Mouse (Mus musculus) liver, postnatal 0 days (tissue): ENCODE data around the gene Iqcf1. TPM values are rescaled to one million over a fixed set of nuclear protein-coding genes. Genes with fewer than 3 reads are reported as not detected.
A peak's percentile ranks its signal among the peaks of the same experiment; 100 is the strongest.

Source experiments
- ATAC-seq: fragments of 200-750 bp; cut with Nextera tagmentation; 2 replicates; pipeline ENCODE4 v1.8.0; 2017; ENCODE audit warnings: mild to moderate bottlenecking, moderate library complexity
- DNase-seq: peaks from one replicate; pipeline ENCODE4 v3.0.0-alpha.2; 2016
- H3K27ac ChIP-seq: fragments of 300-500 bp; sonication (generic); 2 replicates; pipeline ENCODE4 v1.5.1; 2014; ENCODE audit warnings: antibody characterized with exemption, moderate library complexity, mild to moderate bottlenecking, low read depth
- H3K27me3 ChIP-seq: fragments of 300-500 bp; sonication (generic); 2 replicates; pipeline ENCODE4 v1.6.1; 2014; ENCODE audit warnings: low read length, control low read depth, mixed read lengths; ENCODE audit not compliant: insufficient read depth
- H3K36me3 ChIP-seq: fragments of 300-500 bp; sonication (generic); replicated peaks from 2 replicates; pipeline ENCODE4 v1.6.1; 2014; ENCODE audit warnings: mild to moderate bottlenecking, control low read depth, low read length, moderate library complexity, mixed read lengths; ENCODE audit not compliant: insufficient read depth
- H3K4me1 ChIP-seq: fragments of 300-500 bp; sonication (generic); 2 replicates; pipeline ENCODE4 v1.6.1; 2014; ENCODE audit warnings: antibody characterized with exemption, mild to moderate bottlenecking, control low read depth; ENCODE audit not compliant: insufficient read depth
- H3K4me2 ChIP-seq: fragments of 300-500 bp; sonication (generic); 2 replicates; pipeline ENCODE4 v1.6.1; 2014; ENCODE audit warnings: low read depth, mild to moderate bottlenecking, low read length, moderate library complexity, mixed read lengths
- H3K4me3 ChIP-seq: fragments of 300-500 bp; sonication (generic); 2 replicates; pipeline ENCODE4 v1.5.1; 2014; ENCODE audit warnings: low read depth, low read length
- H3K9ac ChIP-seq: fragments of 300-500 bp; sonication (generic); replicated peaks from 2 replicates; pipeline ENCODE4 v1.6.1; 2014; ENCODE audit warnings: mild to moderate bottlenecking, moderate library complexity
- H3K9me3 ChIP-seq: fragments of 300-500 bp; sonication (generic); 2 replicates; pipeline ENCODE4 v1.6.1; 2016; ENCODE audit warnings: mild to moderate bottlenecking, control low read depth, low read length, mixed read lengths
- CTCF ChIP-seq: sonication (generic); IDR thresholded peaks from 2 replicates; pipeline ENCODE4 v1.5.1; 2016; ENCODE audit warnings: antibody characterized with exemption, low read depth
- EP300 ChIP-seq: IDR thresholded peaks from 2 replicates; pipeline ENCODE4 v1.6.1; 2016; ENCODE audit warnings: antibody characterized with exemption, low read depth, mild to moderate bottlenecking
- WGBS: fragments of 180-500 bp; shearing (Covaris S2); extraction: QIAGEN DNeasy Blood & Tissue Kit; methylation state at CpG from one replicate; pipeline ENCODE4 v1.1.7; 2014; ENCODE audit not compliant: insufficient replicate concordance; 5-methylcytosine and 5-hydroxymethylcytosine counted together
- polyA plus RNA-seq: library from polyadenylated mRNA; unstranded; fragments of >200 nt; fragmentation: Nextera tagmentation; extraction: Ambion mirVana; gene quantifications from 2 replicates; pipeline ENCODE4 v1.2.1, GENCODE M21; 2015

Gene Iqcf1
- polyA plus RNA-seq, 1 experiment from 2014 or later: not detected

DNA sequence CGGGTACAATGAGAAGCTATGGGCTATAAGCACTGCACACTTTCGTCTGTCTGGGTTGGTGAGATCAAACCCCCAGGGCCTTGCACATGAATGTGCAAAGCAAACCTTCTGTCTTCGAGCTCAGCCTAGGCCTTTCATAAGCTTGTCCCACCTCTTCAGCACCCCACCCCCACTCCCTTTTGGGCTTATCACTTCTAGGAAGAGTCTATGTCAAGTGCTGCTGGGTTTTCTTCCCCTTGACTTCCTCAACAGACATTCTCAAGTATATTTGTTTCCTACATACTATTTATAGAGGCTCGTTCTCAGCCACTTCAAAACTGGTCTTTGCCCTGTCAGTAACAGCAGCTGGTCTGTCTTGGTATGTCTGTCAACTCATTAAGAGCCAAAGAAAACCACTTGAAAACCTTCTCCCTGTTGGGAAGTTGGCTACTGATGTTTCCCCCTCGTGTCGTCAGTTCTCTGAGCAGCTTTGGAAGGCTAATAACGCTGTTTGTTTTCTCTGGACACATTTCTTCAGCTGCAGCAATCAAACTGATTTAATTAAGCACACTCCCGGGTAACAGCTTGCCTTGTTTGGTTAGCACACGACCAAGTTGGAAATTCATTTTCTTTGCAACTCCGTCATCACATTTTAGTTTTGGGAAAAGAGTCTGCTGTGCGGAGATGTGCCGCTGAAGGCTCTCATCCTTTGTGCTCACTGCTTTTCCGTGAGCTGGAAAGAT, 13.1 kb downstream of the Iqcf1 start:
- WGBS: 47% methylated on average over 13 of the region's 13 CpGs
- no peak for ATAC-seq
- no peak for DNase-seq

DNA sequence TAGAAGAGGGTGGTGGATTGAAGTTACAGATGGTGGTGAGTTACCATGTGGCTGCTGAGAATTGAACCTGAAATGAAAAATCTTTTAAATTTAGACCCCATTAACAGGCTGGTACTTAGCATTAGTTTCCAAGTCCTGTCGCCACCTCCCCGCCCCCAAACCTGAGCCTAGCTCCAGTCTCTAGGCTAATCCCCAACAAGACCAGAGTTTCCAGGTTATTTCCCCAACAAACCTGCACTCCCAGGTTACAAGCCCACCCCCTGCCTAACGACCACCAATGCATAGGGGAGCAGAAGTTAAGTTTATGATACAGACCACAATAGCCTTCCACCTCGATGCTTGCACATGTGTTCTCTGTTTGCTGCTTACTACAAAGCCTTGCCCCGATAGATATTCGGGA, 13.8 kb downstream of the Iqcf1 start:
- H3K36me3 ChIP-seq: no peaks in the 10 kb centered on the region
- H3K9me3 ChIP-seq: no peaks in the 10 kb centered on the region
- 69% methylated on average over 6 of the region's 6 CpGs for WGBS
- H3K4me3 ChIP-seq: no peak overlapping the region
- DNase-seq (no peak), ATAC-seq (no peak)
- H3K4me2 ChIP-seq: no peak overlapping the region
- TF ChIP-seq CTCF (no peak), EP300 (no peak)
- H3K27me3 ChIP-seq: no peaks in the 10 kb centered on the region
- no peak overlapping the region for H3K9ac ChIP-seq
- H3K4me1 ChIP-seq: no peaks in the 10 kb centered on the region
- no peak overlapping the region for H3K27ac ChIP-seq

More for the DNA sequence above, 13.1 kb downstream of the Iqcf1 start:
- no peaks in the 10 kb centered on the region for H3K4me1 ChIP-seq
- H3K27me3 ChIP-seq: no peaks in the 10 kb centered on the region
- no peak overlapping the region for H3K4me2 ChIP-seq
- H3K9me3 ChIP-seq: no peaks in the 10 kb centered on the region
- TF ChIP-seq CTCF: no peak
- no peak for TF ChIP-seq EP300
- no peaks in the 10 kb centered on the region for H3K36me3 ChIP-seq
- no peak overlapping the region for H3K27ac ChIP-seq
- H3K4me3 ChIP-seq: no peak overlapping the region
- no peak overlapping the region for H3K9ac ChIP-seq

DNA sequence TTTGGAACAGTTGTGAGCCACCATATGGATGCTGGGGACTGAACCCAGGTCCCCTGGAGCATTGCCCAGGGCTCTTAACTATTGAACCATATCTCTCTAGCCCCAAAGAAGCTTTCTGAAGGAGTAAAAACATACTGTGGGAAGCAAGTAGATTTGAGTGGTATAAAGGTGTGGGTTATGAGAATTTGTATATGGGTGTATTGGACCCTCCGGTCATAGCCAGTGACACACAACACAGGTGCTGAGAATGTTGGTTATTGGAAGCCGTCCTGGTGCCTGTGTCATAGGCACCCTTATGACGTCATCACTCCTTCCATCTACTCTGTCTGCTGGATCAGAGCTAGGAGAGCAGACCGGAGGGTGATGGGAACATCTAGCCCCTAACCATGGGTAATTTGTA, 14.5 kb downstream of the Iqcf1 start, which contains the start of gene Iqcf5:
TSS of gene Iqcf5 (plus strand) at position 301 of the 400 bp plus-strand sequence.
- no peak for ATAC-seq
- H3K4me3 ChIP-seq: no peak within 1 kb of the TSS
- H3K4me2 ChIP-seq: no peak within 1 kb of the TSS
- no peak within 1 kb of the TSS for H3K27ac ChIP-seq
- no peaks in the 10 kb centered on the region for H3K36me3 ChIP-seq
- WGBS: 79% methylated on average over 4 of the region's 4 CpGs
- TF ChIP-seq EP300: no peak
- no peak for TF ChIP-seq CTCF
- no peak for DNase-seq
- H3K9ac ChIP-seq: no peak within 1 kb of the TSS
- H3K4me1 ChIP-seq: no peaks in the 10 kb centered on the region
- no peaks in the 10 kb centered on the region for H3K27me3 ChIP-seq
- H3K9me3 ChIP-seq: no peaks in the 10 kb centered on the region

DNA sequence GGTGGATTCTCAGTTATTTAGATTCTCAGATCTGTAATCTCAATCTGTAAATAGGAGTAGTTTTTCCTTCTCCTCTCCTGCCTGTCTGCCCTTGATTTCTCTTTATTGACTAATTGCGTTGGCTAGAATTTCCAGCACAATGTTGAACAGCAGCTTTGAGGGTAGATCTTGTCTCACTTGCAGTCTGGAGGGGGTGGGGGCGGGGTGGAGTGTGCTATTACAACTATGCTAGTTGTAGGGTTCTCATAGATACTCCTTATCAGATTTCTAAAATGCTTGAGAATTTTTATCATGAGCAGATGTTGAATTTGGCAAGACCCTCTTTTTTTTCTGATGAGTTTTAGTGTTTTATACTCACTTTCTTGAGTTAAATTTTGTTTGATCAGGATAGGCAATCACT, 19.7 kb downstream of the Iqcf1 start:
- Histone ChIP-seq H3K9ac (no peak overlapping the region), H3K4me3 (no peak overlapping the region), H3K4me2 (no peak overlapping the region), H3K27me3 (no peaks in the 10 kb centered on the region), H3K36me3 (no peaks in the 10 kb centered on the region), H3K4me1 (no peaks in the 10 kb centered on the region), H3K9me3 (no peaks in the 10 kb centered on the region), H3K27ac (no peak overlapping the region)
- DNase-seq: no peak
- 49% methylated on average over 2 of the region's 2 CpGs for WGBS
- no peak for ATAC-seq
- TF ChIP-seq EP300 (no peak), CTCF (no peak)

DNA sequence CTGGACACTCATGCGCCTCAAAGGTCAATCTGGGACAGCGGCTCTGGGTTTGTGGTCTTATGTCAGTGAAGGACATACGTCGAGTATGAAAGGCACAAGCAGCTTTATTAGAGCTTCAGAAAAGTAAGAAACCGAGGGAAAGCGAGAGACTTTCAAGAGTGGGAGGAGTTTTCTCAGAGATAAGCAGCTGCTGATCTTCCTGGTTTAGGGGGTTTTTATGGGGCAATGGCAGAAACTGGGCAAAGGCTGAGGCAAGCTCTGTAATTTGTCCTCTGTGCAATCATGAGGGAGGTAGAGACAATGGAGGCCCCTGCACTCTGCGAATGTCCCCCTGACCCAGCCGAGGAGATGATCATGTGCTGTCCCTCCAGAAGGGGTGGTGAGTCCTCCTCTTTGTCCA, 20.1 kb downstream of the Iqcf1 start:
- H3K27me3 ChIP-seq: no peaks in the 10 kb centered on the region
- no peak overlapping the region for H3K4me2 ChIP-seq
- 59% methylated on average over 8 of the region's 8 CpGs for WGBS
- DNase-seq: no peak
- H3K4me3 ChIP-seq: no peak overlapping the region
- H3K4me1 ChIP-seq: no peaks in the 10 kb centered on the region
- TF ChIP-seq CTCF (no peak), EP300 (no peak)
- H3K9me3 ChIP-seq: no peaks in the 10 kb centered on the region
- no peak overlapping the region for H3K9ac ChIP-seq
- H3K36me3 ChIP-seq: no peaks in the 10 kb centered on the region
- H3K27ac ChIP-seq: no peak overlapping the region
- ATAC-seq: no peak

DNA sequence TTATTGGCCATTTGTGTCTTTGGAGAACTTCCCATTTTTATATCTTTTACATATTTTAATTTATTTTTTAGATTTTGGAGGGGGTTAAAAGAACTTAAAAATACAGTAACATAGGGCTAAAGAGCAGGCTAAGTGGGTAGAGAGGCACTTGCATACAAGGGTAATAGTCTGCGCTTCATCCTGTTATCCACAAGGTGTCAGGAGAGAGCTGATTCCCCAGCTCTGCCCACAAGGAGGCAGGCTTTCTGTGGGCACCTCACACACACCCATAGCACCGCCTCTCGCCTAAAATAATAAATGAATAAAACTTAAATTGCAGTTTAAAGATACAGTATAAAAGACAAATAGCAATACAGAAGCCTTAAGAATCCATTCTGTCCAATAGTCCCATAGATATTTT, 32.1 kb downstream of the Iqcf1 start:
- TF ChIP-seq CTCF (peak; percentile 92), EP300 (no peak)
- DNase-seq: peak; percentile 31
- Histone ChIP-seq H3K9me3 (no peaks in the 10 kb centered on the region), H3K4me3 (no peak overlapping the region), H3K36me3 (no peaks in the 10 kb centered on the region), H3K4me1 (no peaks in the 10 kb centered on the region), H3K4me2 (no peak overlapping the region), H3K9ac (no peak overlapping the region), H3K27me3 (no peaks in the 10 kb centered on the region), H3K27ac (no peak overlapping the region)
- ATAC-seq: no peak
- 32% methylated on average over 3 of the region's 3 CpGs for WGBS
